Mouse (Mus musculus): ENCODE measurements around the gene Bmp2k. TPM values are rescaled to one million over a fixed set of nuclear protein-coding genes. Genes with fewer than 3 reads are reported as not detected.

Bmp2k gene
- total and polyA plus RNA-seq, 2 experiments from 2014 or later, result 10.3 to 21.7 TPM

- WGBS, result 52% methylated on average over 10 of the region's 10 CpGs
- ATAC-seq (no peak), DNase-seq (ENCODE audit: low spot score) (no peak)
Observed at GRCm38 (mm10) chr5:96954466-96955027, 42.9 kb upstream of the Bmp2k start.

DNA sequence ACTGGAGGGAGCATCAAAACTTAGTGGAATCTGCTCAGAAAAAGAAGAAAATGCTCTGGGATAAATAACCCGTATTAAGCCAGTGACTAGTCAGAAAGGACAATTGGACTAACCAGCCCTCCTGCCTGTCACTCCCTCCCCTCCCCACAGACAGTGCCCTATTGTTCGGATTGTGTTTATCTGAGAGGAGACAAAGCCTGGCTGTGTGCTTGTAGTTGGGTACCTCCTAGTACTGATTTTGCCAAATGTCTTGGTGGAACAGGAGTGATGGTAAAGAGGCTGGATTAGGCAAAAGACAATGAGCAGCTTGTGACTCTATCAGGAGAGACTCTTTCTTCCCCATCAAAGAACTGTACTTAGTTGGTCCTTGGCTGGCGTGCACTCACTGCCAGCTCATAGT, 40.6 kb upstream of the Bmp2k start:
- DNase-seq (ENCODE audit: low spot score) (no peak), ATAC-seq (no peak)
- Histone ChIP-seq H3K27me3 (ENCODE audit: insufficient read depth, low read length) (no peaks in the 10 kb centered on the region), H3K36me3 (ENCODE audit: insufficient read depth, low read length) (no peaks in the 10 kb centered on the region), H3K4me2 (ENCODE audit: low read depth, low read length) (no peak overlapping the region), H3K27ac (no peak overlapping the region), H3K4me3 (ENCODE audit: low read length) (no peak overlapping the region), H3K4me1 (ENCODE audit: insufficient read depth, low read length) (no peaks in the 10 kb centered on the region), H3K9ac (replicated peaks; ENCODE audit: low read length) (no peak overlapping the region), H3K9me3 (ENCODE audit: low read length) (no peaks in the 10 kb centered on the region)
- TF ChIP-seq CTCF (IDR thresholded peaks at IDR 0.05; ENCODE audit: low read depth), result no peak
- 39% methylated on average over 3 of the region's 3 CpGs for WGBS

More at GRCm38 (mm10) chr5:96954466-96955027, 42.9 kb upstream of the Bmp2k start:
- no peak overlapping the region for H3K9ac ChIP-seq (replicated peaks; ENCODE audit: low read length)
- H3K4me1 ChIP-seq (ENCODE audit: insufficient read depth, low read length), result no peaks in the 10 kb centered on the region
- H3K4me3 ChIP-seq (ENCODE audit: low read length), result no peak overlapping the region
- no peaks in the 10 kb centered on the region for H3K27me3 ChIP-seq (ENCODE audit: insufficient read depth, low read length)
- no peak for TF ChIP-seq CTCF (IDR thresholded peaks at IDR 0.05; ENCODE audit: low read depth)
- H3K9me3 ChIP-seq (ENCODE audit: low read length), result no peaks in the 10 kb centered on the region
- H3K27ac ChIP-seq, result no peak overlapping the region
- H3K4me2 ChIP-seq (ENCODE audit: low read depth, low read length), result no peak overlapping the region
- no peaks in the 10 kb centered on the region for H3K36me3 ChIP-seq (ENCODE audit: insufficient read depth, low read length)

DNA sequence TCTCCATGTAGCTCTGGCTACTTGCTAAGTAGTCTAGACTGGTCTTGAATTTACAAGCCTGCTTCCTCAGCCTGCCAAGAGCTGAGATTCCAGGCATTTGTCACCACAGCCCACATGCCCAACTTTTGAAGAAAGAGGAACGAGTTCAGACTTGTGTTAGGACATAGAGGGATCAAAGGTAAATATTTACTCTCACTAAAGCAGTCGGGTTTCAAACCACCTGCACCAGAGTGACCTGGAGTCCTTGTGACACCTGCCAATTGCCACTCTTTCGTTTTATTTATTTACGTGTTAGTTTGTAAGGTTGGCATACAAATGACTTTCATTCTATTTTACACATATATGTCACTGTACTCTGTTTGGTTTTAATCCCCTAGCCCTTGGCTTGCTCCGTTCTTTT, 36.4 kb upstream of the Bmp2k start:
- no peak for DNase-seq (ENCODE audit: low spot score)
- Histone ChIP-seq H3K27me3 (ENCODE audit: insufficient read depth, low read length) (no peaks in the 10 kb centered on the region), H3K9ac (replicated peaks; ENCODE audit: low read length) (no peak overlapping the region), H3K27ac (no peak overlapping the region), H3K9me3 (ENCODE audit: low read length) (no peaks in the 10 kb centered on the region), H3K4me3 (ENCODE audit: low read length) (no peak overlapping the region), H3K36me3 (ENCODE audit: insufficient read depth, low read length) (no peaks in the 10 kb centered on the region), H3K4me2 (ENCODE audit: low read depth, low read length) (no peak overlapping the region), H3K4me1 (ENCODE audit: insufficient read depth, low read length) (no peaks in the 10 kb centered on the region)
- WGBS, result 83% methylated on average over 5 of the region's 5 CpGs
- TF ChIP-seq CTCF (IDR thresholded peaks at IDR 0.05; ENCODE audit: low read depth), result no peak
- ATAC-seq, result no peak

GRCm38 (mm10) chr5:96961852-96962251, 35.6 kb upstream of the Bmp2k start:
- Histone ChIP-seq H3K36me3 (ENCODE audit: insufficient read depth, low read length) (no peaks in the 10 kb centered on the region), H3K4me1 (ENCODE audit: insufficient read depth, low read length) (no peaks in the 10 kb centered on the region), H3K27ac (no peak overlapping the region), H3K4me2 (ENCODE audit: low read depth, low read length) (no peak overlapping the region), H3K9me3 (ENCODE audit: low read length) (no peaks in the 10 kb centered on the region), H3K27me3 (ENCODE audit: insufficient read depth, low read length) (no peaks in the 10 kb centered on the region), H3K4me3 (ENCODE audit: low read length) (no peak overlapping the region), H3K9ac (replicated peaks; ENCODE audit: low read length) (no peak overlapping the region)
- DNase-seq (ENCODE audit: low spot score) (no peak), ATAC-seq (no peak)
- no peak for TF ChIP-seq CTCF (IDR thresholded peaks at IDR 0.05; ENCODE audit: low read depth)

- TF ChIP-seq CTCF (IDR thresholded peaks at IDR 0.05; ENCODE audit: low read depth), result no peak
- Histone ChIP-seq H3K27ac (no peak overlapping the region), H3K27me3 (ENCODE audit: insufficient read depth, low read length) (no peaks in the 10 kb centered on the region), H3K36me3 (ENCODE audit: insufficient read depth, low read length) (no peaks in the 10 kb centered on the region), H3K9ac (replicated peaks; ENCODE audit: low read length) (no peak overlapping the region), H3K9me3 (ENCODE audit: low read length) (no peaks in the 10 kb centered on the region), H3K4me1 (ENCODE audit: insufficient read depth, low read length) (no peaks in the 10 kb centered on the region), H3K4me2 (ENCODE audit: low read depth, low read length) (no peak overlapping the region), H3K4me3 (ENCODE audit: low read length) (no peak overlapping the region)
- ATAC-seq (no peak), DNase-seq (ENCODE audit: low spot score) (no peak)
- WGBS, result 66% methylated on average over 8 of the region's 8 CpGs
Observed at GRCm38 (mm10) chr5:96962252-96962933, 35.1 kb upstream of the Bmp2k start.

- no peaks in the 10 kb centered on the region for H3K4me1 ChIP-seq (ENCODE audit: insufficient read depth, low read length)
- TF ChIP-seq CTCF (IDR thresholded peaks at IDR 0.05; ENCODE audit: low read depth), result no peak
- DNase-seq (ENCODE audit: low spot score) (no peak), ATAC-seq (no peak)
- no peak overlapping the region for H3K4me2 ChIP-seq (ENCODE audit: low read depth, low read length)
- H3K27ac ChIP-seq, result no peak overlapping the region
- H3K4me3 ChIP-seq (ENCODE audit: low read length), result no peak overlapping the region
- H3K9ac ChIP-seq (replicated peaks; ENCODE audit: low read length), result no peak overlapping the region
- no peaks in the 10 kb centered on the region for H3K27me3 ChIP-seq (ENCODE audit: insufficient read depth, low read length)
- H3K36me3 ChIP-seq (ENCODE audit: insufficient read depth, low read length), result no peaks in the 10 kb centered on the region
- 89% methylated on average over 6 of the region's 6 CpGs for WGBS
- no peaks in the 10 kb centered on the region for H3K9me3 ChIP-seq (ENCODE audit: low read length)
Observed at GRCm38 (mm10) chr5:96962934-96963301, 34.6 kb upstream of the Bmp2k start.

All from hindbrain, postnatal 0 days (tissue).